Mouse (Mus musculus): ENCODE measurements at regions not wholly inside any gene's neighbourhood (a gene's known extent, or its start where the extent isn't known, plus 50 kb on each side); places are given as distances from the start of the nearest gene placed in this dataset.

- TF ChIP-seq CTCF (IDR thresholded peaks at IDR 0.05; ENCODE audit: control insufficient read depth, insufficient read depth, insufficient read length): no peak
- TF ChIP-seq MAX (IDR thresholded peaks at IDR 0.05): no peak
- no peak for TF ChIP-seq USF1 (IDR thresholded peaks at IDR 0.05; ENCODE audit: low read depth)
- no peak for TF ChIP-seq MYOD1 (IDR thresholded peaks at IDR 0.05; ENCODE audit: control insufficient read depth, insufficient read length, low read depth)
- no peak for TF ChIP-seq MYOG (IDR thresholded peaks at IDR 0.05; ENCODE audit: control insufficient read depth, extremely low read depth, insufficient read length)
- no peak for TF ChIP-seq CEBPB (IDR thresholded peaks at IDR 0.05; ENCODE audit: low read depth)
Observed at GRCm38 (mm10) chr12:25210597-25210996, 113.7 kb upstream of the Id2 start.
